Mouse (Mus musculus): ENCODE measurements around the gene Csf3r. TPM values are rescaled to one million over a fixed set of nuclear protein-coding genes. Genes with fewer than 3 reads are reported as not detected.
"Not testable (repeated sequence)": the region's sequence is repeated elsewhere in the genome, so short reads cannot be mapped to it uniquely, and the experiment has no call there.

Gene Csf3r
- total RNA-seq (2021): under 1 TPM; 0.13 to 0.21 TPM
- long read RNA-seq, experiment 1: 0 reads
- long read RNA-seq, experiment 2, partial matches to known transcripts: 0 of 1 reads
- long read RNA-seq, experiment 2, other reads (novel, unspliced or antisense): 0 of 1 reads

GRCm38 (mm10) chr4:126024303-126024900 lies at the start of gene Csf3r:
Gene Csf3r (plus strand): TSS chr4:126024550.
- no peak for DNase-seq

- no peak for DNase-seq
These were observed 46.6 kb upstream of the Csf3r start for GRCm38 (mm10) chr4:125977768-125978167.

- DNase-seq: no peak
These were observed 41.1 kb upstream of the Csf3r start for GRCm38 (mm10) chr4:125983279-125983678.

- not testable (repeated sequence) for DNase-seq
These were observed 38.6 kb upstream of the Csf3r start for GRCm38 (mm10) chr4:125985703-125986102.

GRCm38 (mm10) chr4:125987071-125987470 lies 37.3 kb upstream of the Csf3r start:
- DNase-seq: no peak

GRCm38 (mm10) chr4:125989061-125989460 lies 35.3 kb upstream of the Csf3r start:
- no peak for DNase-seq

- peak; percentile 14 for DNase-seq
These were observed 34.2 kb upstream of the Csf3r start for GRCm38 (mm10) chr4:125990143-125990542.

- no peak for DNase-seq
These were observed 32.1 kb upstream of the Csf3r start for GRCm38 (mm10) chr4:125992206-125992605.

- no peak for DNase-seq
These were observed 31.4 kb upstream of the Csf3r start for GRCm38 (mm10) chr4:125992906-125993305.

GRCm38 (mm10) chr4:125996576-125996975 lies 27.8 kb upstream of the Csf3r start:
- no peak for DNase-seq

GRCm38 (mm10) chr4:125997826-125998225 lies 26.5 kb upstream of the Csf3r start:
- DNase-seq: no peak

- DNase-seq: no peak
These were observed 22.8 kb upstream of the Csf3r start for GRCm38 (mm10) chr4:126001311-126002199.

- DNase-seq: no peak
These were observed 6.5 kb upstream of the Csf3r start for GRCm38 (mm10) chr4:126017676-126018332.

- no peak for DNase-seq
These were observed 5.3 kb upstream of the Csf3r start for GRCm38 (mm10) chr4:126018966-126019538.

GRCm38 (mm10) chr4:126025801-126026200 lies 1.5 kb downstream of the Csf3r start:
- DNase-seq: no peak

GRCm38 (mm10) chr4:126027980-126028379 lies 3.6 kb downstream of the Csf3r start:
- DNase-seq: no peak

- DNase-seq: no peak
These were observed 4.7 kb downstream of the Csf3r start for GRCm38 (mm10) chr4:126029042-126029441.

- no peak for DNase-seq
These were observed 6.4 kb downstream of the Csf3r start for GRCm38 (mm10) chr4:126030705-126031104.

GRCm38 (mm10) chr4:126035413-126035812 lies 11.1 kb downstream of the Csf3r start:
- no peak for DNase-seq

- DNase-seq: peak; percentile 82
These were observed 22.7 kb downstream of the Csf3r start, which contains the start of gene Mrps15 for GRCm38 (mm10) chr4:126046851-126047585. Gene Mrps15 (plus strand): TSS chr4:126046925.

- peak; percentile 17 for DNase-seq
These were observed 27.3 kb downstream of the Csf3r start for GRCm38 (mm10) chr4:126051617-126052016.

Measured in gastrocnemius, postnatal 25 days (tissue).